In the genomic region with DNA sequence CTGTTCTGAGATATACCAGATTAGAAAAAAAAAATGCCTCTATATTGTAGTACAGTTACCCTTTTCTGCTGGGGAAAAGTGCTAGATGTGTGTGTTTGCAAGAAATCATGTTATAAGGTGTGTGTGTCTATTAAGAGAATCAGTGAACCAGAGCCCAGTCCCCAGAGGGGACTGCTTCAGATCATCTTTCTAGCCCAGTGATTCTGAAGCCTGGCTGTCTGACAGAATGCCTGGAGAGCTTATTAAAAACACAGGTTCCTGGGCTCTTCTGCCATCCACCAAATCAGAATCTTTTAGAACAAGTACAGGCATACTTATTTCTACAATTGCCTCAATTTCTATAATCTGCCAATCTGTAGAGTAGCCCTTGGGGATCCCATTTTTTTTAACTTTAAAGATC, we compare ENCODE assay signal across 27 mouse cellular contexts.
DNase-seq lines count a peak whose midpoint lies in the region; ATAC-seq and TF ChIP-seq lines count a peak whose summit lies in the region.
"Had no signal": no experiment of that assay in that cellular context is flagged by ENCODE, and none has a peak within 500 bp of the region (broad histone marks: within the 10 kb centered on the region; RNA-seq: fewer than 3 reads in every experiment).

No protein-coding gene starts in this region.

- intact Hi-C loops in left cerebral cortex, postnatal 4 days (cut with DNase I) = no loop called here
- intact Hi-C loops in left cerebral cortex, postnatal 25 days (cut with DNase I) = no loop called here

- ATAC-seq in midbrain, postnatal 0 days (ENCODE audit: low FRiP score) = no peak
- ATAC-seq in midbrain, embryonic 13.5 days = no peak
- no peak for ATAC-seq in forebrain, embryonic 15.5 days (replicated peaks)
- ATAC-seq: forebrain, embryonic 13.5 days; forebrain, postnatal 0 days; Patski had no signal

- no peak overlapping the region for H3K27ac ChIP-seq in cerebellum, adult 2 months (ENCODE audit: insufficient read depth, low read length)
- H3K27ac ChIP-seq in midbrain, postnatal 0 days (ENCODE audit: low read depth, low read length) = no peak overlapping the region
- H3K27ac ChIP-seq in midbrain, embryonic 13.5 days = no peak overlapping the region
- H3K27ac ChIP-seq in forebrain, embryonic 15.5 days (replicated peaks) = no peak overlapping the region
- H3K27ac ChIP-seq: forebrain, embryonic 10.5 days; forebrain, embryonic 13.5 days; gastrocnemius, adult 2 months; heart, embryonic 15.5 days; hindbrain, embryonic 10.5 days; hindbrain, embryonic 14.5 days had no signal

- no peak overlapping the region for H3K4me3 ChIP-seq in cerebellum, adult 2 months (replicated peaks; ENCODE audit: insufficient read depth, low read depth, low read length)
- H3K4me3 ChIP-seq in midbrain, postnatal 0 days (ENCODE audit: low read depth, low read length) = no peak overlapping the region
- H3K4me3 ChIP-seq in midbrain, embryonic 13.5 days (replicated peaks) = no peak overlapping the region
- no peak overlapping the region for H3K4me3 ChIP-seq in forebrain, embryonic 15.5 days
- H3K4me3 ChIP-seq: forebrain, embryonic 10.5 days; forebrain, embryonic 13.5 days; gastrocnemius, adult 2 months; heart, embryonic 12.5 days; heart, embryonic 15.5 days; hindbrain, embryonic 10.5 days had no signal

- no peaks in the 10 kb centered on the region for H3K9me3 ChIP-seq in midbrain, postnatal 0 days (ENCODE audit: low read length)
- H3K9me3 ChIP-seq in midbrain, embryonic 13.5 days = no peaks in the 10 kb centered on the region
- no peaks in the 10 kb centered on the region for H3K9me3 ChIP-seq in forebrain, embryonic 15.5 days
- H3K9me3 ChIP-seq: forebrain, embryonic 10.5 days; forebrain, embryonic 13.5 days; G1E; heart, embryonic 12.5 days; heart, embryonic 15.5 days; hindbrain, embryonic 10.5 days had no signal

- H3K4me2 ChIP-seq in midbrain, postnatal 0 days (ENCODE audit: low read depth, low read length, poor library complexity, severe bottlenecking) = no peak overlapping the region
- H3K4me2 ChIP-seq in midbrain, embryonic 13.5 days (replicated peaks) = no peak overlapping the region
- no peak overlapping the region for H3K4me2 ChIP-seq in forebrain, embryonic 15.5 days (replicated peaks)
- H3K4me2 ChIP-seq: forebrain, embryonic 13.5 days; heart, embryonic 12.5 days; heart, embryonic 15.5 days; hindbrain, embryonic 14.5 days had no signal

- peak; percentile 37 to 53 for DNase-seq in cerebellum, postnatal 10 days
- no peak for DNase-seq in cerebellum, adult 2 months
- peak; percentile 37 for DNase-seq in left cerebral cortex, postnatal 4 days
- DNase-seq in left cerebral cortex, postnatal 25 days (ENCODE audit: low spot score in 2 of 2) = no peak
- peak; percentile 46 for DNase-seq in midbrain, postnatal 0 days (ENCODE audit: low spot score)
- no peak for DNase-seq in embryo, embryonic 10 days (ENCODE audit: low spot score)
- DNase-seq: adrenal gland, postnatal 10 days; adrenal gland, postnatal 36 days; cerebellum, adult 11-12 months; cerebellum, adult 9-10 months; cerebellum, postnatal 36 days; forebrain, postnatal 0 days; gastrocnemius, adult 2 months; gastrocnemius, postnatal 14 days; heart, adult 18-20 months; heart, postnatal 10 days; heart, postnatal 36 days had no signal

- H3K27me3 ChIP-seq in cerebellum, adult 2 months (ENCODE audit: control insufficient read depth, insufficient read depth, low read length) = no peaks in the 10 kb centered on the region
- no peaks in the 10 kb centered on the region for H3K27me3 ChIP-seq in midbrain, postnatal 0 days (ENCODE audit: insufficient read depth, low read length)
- no peaks in the 10 kb centered on the region for H3K27me3 ChIP-seq in midbrain, embryonic 13.5 days
- no peaks in the 10 kb centered on the region for H3K27me3 ChIP-seq in forebrain, embryonic 15.5 days
- H3K27me3 ChIP-seq: forebrain, embryonic 13.5 days; heart, embryonic 12.5 days; heart, embryonic 15.5 days; Patski had no signal

- TF ChIP-seq CTCF in cerebellum, adult 2 months (IDR thresholded peaks at IDR 0.05; ENCODE audit: borderline replicate concordance, insufficient read depth, low read depth, low read length) = no peak
- no peak for TF ChIP-seq CTCF in midbrain, postnatal 0 days (IDR thresholded peaks at IDR 0.05)

- H3K9ac ChIP-seq in midbrain, postnatal 0 days (replicated peaks; ENCODE audit: low read length, poor library complexity, severe bottlenecking) = no peak overlapping the region
- no peak overlapping the region for H3K9ac ChIP-seq in midbrain, embryonic 13.5 days (replicated peaks)
- no peak overlapping the region for H3K9ac ChIP-seq in forebrain, embryonic 15.5 days (replicated peaks)
- H3K9ac ChIP-seq: forebrain, embryonic 13.5 days; forebrain, postnatal 0 days; heart, embryonic 12.5 days; heart, embryonic 15.5 days; hindbrain, embryonic 14.5 days had no signal

- no peaks in the 10 kb centered on the region for H3K36me3 ChIP-seq in midbrain, postnatal 0 days (ENCODE audit: insufficient read depth, low read length)
- H3K36me3 ChIP-seq in midbrain, embryonic 13.5 days = no peaks in the 10 kb centered on the region
- H3K36me3 ChIP-seq in forebrain, embryonic 15.5 days = no peaks in the 10 kb centered on the region
- H3K36me3 ChIP-seq: forebrain, embryonic 10.5 days; G1E; heart, embryonic 12.5 days; heart, embryonic 15.5 days; hindbrain, embryonic 10.5 days had no signal

- H3K4me1 ChIP-seq in cerebellum, adult 2 months (ENCODE audit: control insufficient read depth, insufficient read depth, low read length) = no peaks in the 10 kb centered on the region
- no peaks in the 10 kb centered on the region for H3K4me1 ChIP-seq in midbrain, postnatal 0 days (ENCODE audit: insufficient read depth, low read length)
- H3K4me1 ChIP-seq in midbrain, embryonic 13.5 days (replicated peaks) = peaks cover 33% of the 10 kb centered on the region
- peaks cover 8% of the 10 kb centered on the region; the same call in 1 of the 2 replicates for H3K4me1 ChIP-seq in forebrain, embryonic 15.5 days
- H3K4me1 ChIP-seq: heart, embryonic 12.5 days; heart, embryonic 15.5 days had no signal

- TF ChIP-seq POLR2A in cerebellum, adult 2 months (IDR thresholded peaks at IDR 0.05; ENCODE audit: borderline replicate concordance, insufficient read depth, low read length) = no peak

Comparison
In these comparisons a context has a peak if more than half of its experiments do, and no peak if none do; other contexts are left out.
1. DNase-seq: peak in cerebellum, postnatal 10 days (2 of 2), left cerebral cortex, postnatal 4 days (single experiment) and midbrain, postnatal 0 days (single experiment); none in cerebellum, adult 2 months (0 of 2), left cerebral cortex, postnatal 25 days (0 of 2) and embryo, embryonic 10 days (single experiment).